Mouse (Mus musculus) midbrain, embryonic 13.5 days (tissue): Measurements from ENCODE around the gene Hbb-bh2. TPM values are rescaled to one million over a fixed set of nuclear protein-coding genes. Genes with fewer than 3 reads are reported as not detected.

Experiments used
- ATAC-seq: fragments of 200-750 bp; cut with Nextera tagmentation; 2 replicates; pipeline ENCODE4 v1.8.0; 2017; ENCODE audit warnings: mild to moderate bottlenecking, moderate TSS enrichment, moderate library complexity
- H3K27ac ChIP-seq: fragments of 300-500 bp; sonication (generic); 2 replicates; pipeline ENCODE4 v1.5.1; 2015; ENCODE audit warnings: inconsistent platforms, mild to moderate bottlenecking, moderate library complexity
- H3K27me3 ChIP-seq: fragments of 300-500 bp; sonication (generic); 2 replicates; pipeline ENCODE4 v1.6.1; 2015; ENCODE audit warnings: mild to moderate bottlenecking, inconsistent platforms
- H3K36me3 ChIP-seq: fragments of 300-500 bp; sonication (generic); 2 replicates; pipeline ENCODE4 v1.6.1; 2015; ENCODE audit warnings: mild to moderate bottlenecking, inconsistent platforms
- H3K4me1 ChIP-seq: fragments of 300-500 bp; sonication (generic); replicated peaks from 2 replicates; pipeline ENCODE4 v1.6.1; 2015; ENCODE audit warnings: inconsistent platforms
- H3K4me2 ChIP-seq: fragments of 300-500 bp; sonication (generic); replicated peaks from 2 replicates; pipeline ENCODE4 v1.6.1; 2015; ENCODE audit warnings: moderate library complexity, mild to moderate bottlenecking, inconsistent platforms
- H3K4me3 ChIP-seq: fragments of 300-500 bp; sonication (generic); replicated peaks from 2 replicates; pipeline ENCODE4 v1.5.1; 2015; ENCODE audit warnings: mild to moderate bottlenecking, inconsistent platforms
- H3K9ac ChIP-seq: fragments of 300-500 bp; sonication (generic); replicated peaks from 2 replicates; pipeline ENCODE4 v1.6.1; 2015; ENCODE audit warnings: mild to moderate bottlenecking, inconsistent platforms
- H3K9me3 ChIP-seq: fragments of 300-500 bp; sonication (generic); 2 replicates; pipeline ENCODE4 v1.6.1; 2016; ENCODE audit warnings: mild to moderate bottlenecking, inconsistent platforms
- WGBS: fragments of 180-500 bp; shearing (Covaris S2); methylation state at CpG from one replicate; pipeline ENCODE4 v1.1.7; 2015; 5-methylcytosine and 5-hydroxymethylcytosine counted together
- polyA plus RNA-seq: library from polyadenylated mRNA; unstranded; fragments of >200 nt; fragmentation: Nextera tagmentation; extraction: Ambion mirVana; gene quantifications from 2 replicates; pipeline ENCODE4 v1.2.1, GENCODE M21; 2015

Hbb-bh2 gene
- not detected in 2 replicates for polyA plus RNA-seq

GRCm38 (mm10) chr7:103840268-103840667 lies at the start of gene Hbb-bh2:
Gene Hbb-bh2 (minus strand): TSS chr7:103840520.
- Histone ChIP-seq H3K36me3 (no peaks in the 10 kb centered on the region), H3K27me3 (no peaks in the 10 kb centered on the region), H3K27ac (no peak within 1 kb of the TSS), H3K4me1 (no peaks in the 10 kb centered on the region), H3K4me3 (no peak within 1 kb of the TSS), H3K9me3 (no peaks in the 10 kb centered on the region), H3K9ac (no peak within 1 kb of the TSS), H3K4me2 (no peak within 1 kb of the TSS)
- 77% methylated on average over 3 of the region's 3 CpGs for WGBS
- ATAC-seq: no peak

- no peak for ATAC-seq
- no peaks in the 10 kb centered on the region for H3K9me3 ChIP-seq
- no peak within 1 kb of the TSS for H3K4me2 ChIP-seq
- no peak within 1 kb of the TSS for H3K27ac ChIP-seq
- H3K36me3 ChIP-seq: no peaks in the 10 kb centered on the region
- H3K4me1 ChIP-seq: no peaks in the 10 kb centered on the region
- no peaks in the 10 kb centered on the region for H3K27me3 ChIP-seq
- H3K9ac ChIP-seq: no peak within 1 kb of the TSS
- no peak within 1 kb of the TSS for H3K4me3 ChIP-seq
Measured at GRCm38 (mm10) chr7:103886152-103886551, 45.8 kb upstream of the Hbb-bh2 start, which contains the start of gene Olfr66. Gene Olfr66 (minus strand): TSS chr7:103886252.

DNA sequence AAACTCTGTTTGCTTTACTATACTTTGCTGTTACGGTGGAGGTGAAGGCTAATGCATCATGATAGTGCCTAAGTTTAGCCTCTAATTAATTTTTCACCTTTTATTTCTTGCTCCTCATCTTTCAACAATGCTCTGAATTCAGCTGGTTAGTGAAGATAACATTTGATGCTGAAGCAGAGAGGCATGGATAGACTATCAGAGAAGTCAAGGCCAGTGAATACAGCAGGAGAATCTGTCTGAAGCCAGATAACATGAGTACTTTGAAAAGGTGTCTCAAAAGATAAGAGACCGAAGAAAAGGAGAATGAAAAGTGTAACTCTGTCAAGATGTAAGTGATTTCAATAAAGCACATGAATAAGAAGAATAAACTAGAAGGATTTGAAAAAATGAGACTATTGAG lies 36.8 kb upstream of the Hbb-bh2 start:
- H3K4me1 ChIP-seq: no peaks in the 10 kb centered on the region
- no peak overlapping the region for H3K9ac ChIP-seq
- H3K27ac ChIP-seq: no peak overlapping the region
- H3K27me3 ChIP-seq: no peaks in the 10 kb centered on the region
- no peaks in the 10 kb centered on the region for H3K9me3 ChIP-seq
- WGBS: 84% methylated on average over 2 of the region's 2 CpGs
- no peak overlapping the region for H3K4me3 ChIP-seq
- H3K36me3 ChIP-seq: no peaks in the 10 kb centered on the region
- no peak for ATAC-seq
- H3K4me2 ChIP-seq: no peak overlapping the region

GRCm38 (mm10) chr7:103874451-103874850 lies 34.1 kb upstream of the Hbb-bh2 start:
- H3K4me3 ChIP-seq: no peak overlapping the region
- 53% methylated on average over 5 of the region's 5 CpGs for WGBS
- no peaks in the 10 kb centered on the region for H3K36me3 ChIP-seq
- H3K4me1 ChIP-seq: no peaks in the 10 kb centered on the region
- H3K9me3 ChIP-seq: no peaks in the 10 kb centered on the region
- no peak overlapping the region for H3K4me2 ChIP-seq
- no peak for ATAC-seq
- H3K27me3 ChIP-seq: no peaks in the 10 kb centered on the region
- H3K9ac ChIP-seq: no peak overlapping the region
- no peak overlapping the region for H3K27ac ChIP-seq

DNA sequence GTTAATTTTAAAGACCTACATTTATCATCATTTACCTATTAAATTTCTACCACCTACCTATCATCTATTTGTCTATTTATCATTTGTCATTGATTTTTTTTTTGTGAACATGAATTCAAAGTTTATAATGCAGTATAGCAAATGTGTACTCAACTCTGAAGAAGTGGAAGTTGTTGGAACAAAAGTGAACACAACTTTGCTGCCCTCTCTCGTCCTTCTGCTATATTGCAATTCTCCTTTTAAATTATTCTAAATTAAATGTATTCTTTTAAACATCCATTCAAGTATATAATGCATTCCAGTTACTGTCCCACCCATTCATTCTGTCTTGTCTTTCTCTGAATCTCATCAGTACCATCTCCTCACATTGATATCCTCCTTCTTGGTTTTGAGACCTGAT lies 32.7 kb upstream of the Hbb-bh2 start:
- no peak overlapping the region for H3K4me2 ChIP-seq
- WGBS: 13% methylated on average over 1 of the region's 1 CpGs
- no peaks in the 10 kb centered on the region for H3K27me3 ChIP-seq
- no peak overlapping the region for H3K4me3 ChIP-seq
- H3K4me1 ChIP-seq: no peaks in the 10 kb centered on the region
- no peak overlapping the region for H3K9ac ChIP-seq
- ATAC-seq: no peak
- no peaks in the 10 kb centered on the region for H3K9me3 ChIP-seq
- no peaks in the 10 kb centered on the region for H3K36me3 ChIP-seq
- H3K27ac ChIP-seq: no peak overlapping the region

DNA sequence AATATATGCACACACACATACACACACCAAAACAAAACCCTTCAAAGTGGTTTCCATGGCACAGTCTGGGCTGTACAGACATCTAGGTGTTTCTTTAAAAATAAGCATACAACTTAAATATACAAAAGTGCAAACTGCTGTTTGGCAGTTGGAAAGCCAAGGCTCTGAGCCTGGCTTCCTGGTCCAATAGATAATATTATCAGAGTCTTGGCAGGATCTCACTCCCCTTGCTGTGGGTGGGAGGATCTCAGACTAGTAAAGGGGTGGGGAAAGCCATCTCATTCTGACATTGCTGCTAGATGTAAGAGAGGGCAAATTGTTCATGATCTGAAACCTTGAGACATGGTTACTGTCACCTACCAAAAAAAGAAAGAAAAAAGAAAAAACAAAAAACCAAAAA lies 30.3 kb upstream of the Hbb-bh2 start:
- H3K9me3 ChIP-seq: no peaks in the 10 kb centered on the region; the same call in 1 of the 2 replicates
- no peaks in the 10 kb centered on the region for H3K4me1 ChIP-seq
- H3K4me2 ChIP-seq: no peak overlapping the region
- H3K4me3 ChIP-seq: no peak overlapping the region
- H3K9ac ChIP-seq: no peak overlapping the region
- no peak overlapping the region for H3K27ac ChIP-seq
- H3K27me3 ChIP-seq: no peaks in the 10 kb centered on the region
- no peaks in the 10 kb centered on the region for H3K36me3 ChIP-seq
- ATAC-seq: no peak

- Histone ChIP-seq H3K27me3 (no peaks in the 10 kb centered on the region), H3K36me3 (no peaks in the 10 kb centered on the region), H3K4me2 (no peak overlapping the region), H3K9ac (no peak overlapping the region), H3K27ac (no peak overlapping the region), H3K4me3 (no peak overlapping the region), H3K4me1 (no peaks in the 10 kb centered on the region), H3K9me3 (no peaks in the 10 kb centered on the region; the same call in 1 of the 2 replicates)
- no peak for ATAC-seq
Measured at GRCm38 (mm10) chr7:103865716-103866115, 25.4 kb upstream of the Hbb-bh2 start.

DNA sequence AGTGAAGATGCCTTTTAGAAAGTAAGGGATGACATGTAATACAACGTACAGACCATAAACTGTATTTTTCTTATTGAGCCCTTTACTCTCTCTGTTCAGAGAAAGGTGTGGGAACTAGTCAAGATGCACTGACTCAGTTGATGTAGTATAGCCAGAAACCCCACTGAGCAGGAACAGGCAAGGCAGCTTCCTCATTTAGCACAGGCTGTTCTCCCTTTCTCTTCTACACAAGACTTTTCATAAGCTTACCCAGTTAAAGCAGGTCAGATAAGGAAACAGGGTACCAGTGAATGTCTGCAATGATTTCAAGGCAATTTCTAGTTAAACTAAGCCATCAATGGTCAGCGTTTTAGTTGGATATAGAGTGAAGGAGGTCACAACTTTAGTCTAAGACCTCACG lies 21.2 kb upstream of the Hbb-bh2 start:
- H3K27ac ChIP-seq: no peak overlapping the region
- H3K27me3 ChIP-seq: no peaks in the 10 kb centered on the region
- H3K4me2 ChIP-seq: no peak overlapping the region
- WGBS: 80% methylated on average over 3 of the region's 3 CpGs
- no peaks in the 10 kb centered on the region for H3K9me3 ChIP-seq
- no peak overlapping the region for H3K9ac ChIP-seq
- no peaks in the 10 kb centered on the region for H3K36me3 ChIP-seq
- H3K4me1 ChIP-seq: no peaks in the 10 kb centered on the region
- ATAC-seq: no peak
- no peak overlapping the region for H3K4me3 ChIP-seq

DNA sequence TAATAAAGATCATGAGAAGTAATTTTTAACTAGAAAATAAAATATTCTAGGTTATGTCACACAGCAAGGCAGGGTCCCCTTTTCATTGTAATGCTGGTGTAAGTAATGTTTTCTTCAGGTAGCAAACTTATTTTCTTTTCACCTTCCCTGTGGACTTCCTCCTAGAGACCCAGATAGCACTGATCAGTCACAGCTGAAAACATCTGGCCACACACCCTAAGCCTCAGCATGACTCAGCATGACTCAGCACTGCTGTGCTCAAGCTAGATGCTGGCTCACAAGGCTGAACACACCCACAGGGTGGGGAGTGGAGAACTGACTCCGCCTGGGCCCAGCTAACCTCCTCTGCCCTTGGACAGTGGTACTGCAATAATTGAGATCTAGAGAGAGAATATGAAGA lies 20.5 kb upstream of the Hbb-bh2 start:
- H3K4me2 ChIP-seq: no peak overlapping the region
- H3K4me3 ChIP-seq: no peak overlapping the region
- no peaks in the 10 kb centered on the region for H3K9me3 ChIP-seq
- H3K36me3 ChIP-seq: no peaks in the 10 kb centered on the region
- H3K4me1 ChIP-seq: no peaks in the 10 kb centered on the region
- H3K27ac ChIP-seq: no peak overlapping the region
- WGBS: 75% methylated on average over 1 of the region's 1 CpGs
- H3K9ac ChIP-seq: no peak overlapping the region
- no peak for ATAC-seq
- H3K27me3 ChIP-seq: no peaks in the 10 kb centered on the region

DNA sequence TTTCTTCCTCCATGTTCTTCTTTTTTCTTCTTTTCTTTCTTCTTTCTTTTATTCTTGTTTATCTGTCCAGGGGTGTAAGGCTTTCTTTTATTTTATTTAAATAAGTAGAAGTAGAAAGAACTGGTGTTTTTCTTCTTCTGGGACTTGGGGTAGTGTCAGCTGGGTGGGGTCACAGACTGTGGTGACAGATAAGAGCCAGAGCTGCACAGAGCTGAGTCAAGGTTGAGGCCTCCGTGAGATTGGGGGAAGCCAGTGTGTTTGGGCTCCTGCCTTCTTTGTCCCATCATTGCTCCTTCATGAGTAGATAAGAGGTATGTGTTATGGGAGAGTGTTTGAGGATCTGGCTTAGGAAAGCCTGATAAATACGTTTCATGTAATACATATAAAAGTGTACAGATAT lies 18.8 kb upstream of the Hbb-bh2 start:
- Histone ChIP-seq H3K27me3 (no peaks in the 10 kb centered on the region), H3K27ac (no peak overlapping the region), H3K4me1 (no peaks in the 10 kb centered on the region), H3K36me3 (no peaks in the 10 kb centered on the region), H3K9me3 (no peaks in the 10 kb centered on the region), H3K9ac (no peak overlapping the region), H3K4me3 (no peak overlapping the region), H3K4me2 (no peak overlapping the region)
- 79% methylated on average over 2 of the region's 2 CpGs for WGBS
- no peak for ATAC-seq

- H3K27me3 ChIP-seq: no peaks in the 10 kb centered on the region
- no peaks in the 10 kb centered on the region for H3K36me3 ChIP-seq
- ATAC-seq: no peak
- no peak overlapping the region for H3K4me2 ChIP-seq
- H3K9ac ChIP-seq: no peak overlapping the region
- WGBS: 77% methylated on average over 1 of the region's 1 CpGs
- no peaks in the 10 kb centered on the region for H3K9me3 ChIP-seq
- H3K27ac ChIP-seq: no peak overlapping the region
- H3K4me1 ChIP-seq: no peaks in the 10 kb centered on the region
- no peak overlapping the region for H3K4me3 ChIP-seq
Measured at GRCm38 (mm10) chr7:103854669-103855068, 14.3 kb upstream of the Hbb-bh2 start.

GRCm38 (mm10) chr7:103853090-103853489 lies 12.8 kb upstream of the Hbb-bh2 start, which contains the start of gene Hbb-y:
Gene Hbb-y (minus strand): TSS chr7:103853216.
- no peak for ATAC-seq
- no peaks in the 10 kb centered on the region for H3K4me1 ChIP-seq
- no peak within 1 kb of the TSS for H3K27ac ChIP-seq
- no peaks in the 10 kb centered on the region for H3K36me3 ChIP-seq
- H3K4me2 ChIP-seq: no peak within 1 kb of the TSS
- WGBS: 64% methylated on average over 2 of the region's 2 CpGs
- H3K27me3 ChIP-seq: no peaks in the 10 kb centered on the region
- no peak within 1 kb of the TSS for H3K4me3 ChIP-seq
- no peaks in the 10 kb centered on the region for H3K9me3 ChIP-seq
- H3K9ac ChIP-seq: no peak within 1 kb of the TSS

DNA sequence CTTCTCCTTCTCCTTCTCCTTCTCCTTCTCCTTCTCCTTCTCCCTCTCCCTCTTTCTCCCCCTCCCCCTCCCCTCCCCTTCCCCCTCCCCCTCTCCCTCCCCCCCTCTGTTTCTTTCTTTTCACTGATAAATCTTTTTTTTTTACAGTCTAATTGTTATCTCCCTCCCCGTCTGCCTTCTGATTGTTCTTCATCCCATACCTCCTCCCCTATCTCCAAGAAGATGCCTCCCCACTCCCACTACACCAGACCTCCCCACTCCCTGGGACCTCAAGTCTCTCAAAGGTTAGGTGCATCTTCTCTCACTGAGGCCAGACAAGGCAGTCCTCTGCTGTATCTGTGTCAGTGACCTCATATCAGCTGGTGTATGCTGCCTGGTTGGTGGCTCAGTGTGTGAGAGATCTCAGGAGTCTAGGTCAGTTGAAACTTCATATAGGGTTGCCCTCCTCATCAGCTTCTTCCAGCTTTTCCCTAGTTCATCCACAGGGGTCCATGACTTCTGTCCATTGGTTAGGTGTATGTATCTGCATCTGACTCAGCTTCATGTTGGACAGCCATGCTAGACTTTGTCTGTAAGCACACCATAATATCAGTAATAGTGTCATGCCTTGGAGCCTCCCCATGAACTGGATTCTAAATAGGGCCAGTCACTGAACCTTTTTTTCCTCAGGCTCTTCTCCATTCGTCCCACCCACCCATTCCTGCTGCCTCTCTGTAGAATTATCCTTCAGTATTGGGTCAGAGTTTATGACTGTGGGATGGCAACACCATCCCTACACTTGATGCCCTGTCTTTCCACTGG lies 4.4 kb upstream of the Hbb-bh2 start:
- H3K9ac ChIP-seq: no peak overlapping the region
- H3K9me3 ChIP-seq: no peaks in the 10 kb centered on the region
- H3K4me2 ChIP-seq: no peak overlapping the region
- no peaks in the 10 kb centered on the region for H3K36me3 ChIP-seq
- no peaks in the 10 kb centered on the region for H3K4me1 ChIP-seq
- no peak for ATAC-seq
- WGBS: 66% methylated on average over 2 of the region's 2 CpGs
- no peak overlapping the region for H3K4me3 ChIP-seq
- H3K27ac ChIP-seq: no peak overlapping the region
- no peaks in the 10 kb centered on the region for H3K27me3 ChIP-seq
